Mouse (Mus musculus) embryo, embryonic 10 days (tissue): ENCODE measurements around the gene Gps2.

Source experiments
- DNase-seq: peaks from one replicate; pipeline ENCODE4 v3.0.0-alpha.2; 2015; ENCODE audit warnings: low spot score

Gene Gps2

DNA sequence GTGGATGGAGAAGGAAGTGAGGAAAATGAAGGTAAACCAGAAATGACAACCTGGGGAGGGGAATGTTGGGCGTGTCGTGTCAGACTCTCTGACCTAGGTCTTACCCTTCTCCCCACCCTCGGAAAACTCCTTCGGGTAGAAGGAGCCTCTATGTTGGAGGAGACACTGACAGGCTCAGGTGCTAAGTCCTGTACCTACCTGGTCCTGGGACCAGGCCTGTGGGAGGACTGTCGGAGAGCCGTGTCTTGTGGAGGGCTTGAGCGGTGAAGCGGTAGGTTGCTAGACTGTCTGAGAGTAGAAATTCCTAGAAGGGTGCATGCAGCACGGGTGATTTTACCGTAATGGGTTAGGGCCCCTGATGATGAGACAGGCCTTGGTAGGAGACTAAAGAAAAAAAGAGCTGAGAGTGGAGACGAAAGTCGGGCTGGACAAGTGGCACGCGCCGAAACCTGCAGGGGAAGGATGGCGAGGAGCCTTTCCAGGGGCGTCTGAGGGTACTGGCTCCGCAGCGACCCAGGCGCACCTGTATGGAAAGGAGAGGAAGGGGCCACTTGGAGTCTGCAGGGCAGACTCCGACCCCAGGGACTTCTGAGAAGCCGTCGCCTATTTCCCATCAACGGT lies 51.1 kb downstream of the Gps2 start, which contains the start of gene Cldn7:
TSS of gene Cldn7 (plus strand) at position 130 of the 621 bp plus-strand sequence.
- DNase-seq: no peak

DNA sequence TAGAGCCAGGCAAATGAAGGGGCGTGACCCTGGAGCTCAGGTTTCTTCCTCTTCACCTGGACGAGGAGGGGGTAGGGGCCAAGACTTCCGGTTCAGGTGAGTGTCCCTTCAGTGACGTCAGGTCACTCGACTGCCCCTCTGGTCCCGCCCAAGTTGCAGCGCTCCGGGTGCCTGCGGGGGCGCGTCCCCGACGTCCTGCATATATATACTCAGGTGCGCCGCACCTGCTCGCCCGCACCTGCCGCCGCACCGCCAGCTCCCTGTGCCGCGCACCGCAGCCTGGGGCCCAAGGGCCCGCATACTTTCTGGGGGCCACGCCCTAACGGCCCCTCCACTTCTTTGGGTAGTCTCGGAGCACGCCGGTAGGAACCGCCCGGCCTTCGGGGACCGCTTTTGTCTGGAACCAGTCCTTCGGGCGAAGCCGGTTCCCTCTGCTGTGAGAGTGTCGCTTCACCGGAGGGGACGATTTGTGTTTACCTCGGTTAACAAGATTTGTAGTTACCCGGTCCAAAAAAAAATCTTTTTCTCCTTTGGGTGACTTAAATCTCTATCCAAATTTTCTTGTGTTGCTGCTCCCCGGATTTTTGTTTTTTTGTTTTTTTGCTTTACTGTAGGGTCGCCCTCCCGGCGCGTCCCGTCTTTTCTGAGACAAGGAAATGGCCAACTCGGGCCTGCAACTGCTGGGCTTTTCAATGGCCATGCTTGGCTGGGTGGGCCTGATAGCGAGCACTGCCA lies 51.8 kb downstream of the Gps2 start:
- DNase-seq: peak; percentile 59
